Mouse (Mus musculus): ENCODE results near the gene Cdk16. TPM values are rescaled to one million over a fixed set of nuclear protein-coding genes. Genes with fewer than 3 reads are reported as not detected.

Cdk16 gene
- 217 and 218 TPM in 2 replicates for total RNA-seq (2014; rRNA removed)
- polyA plus RNA-seq (2015; fragmentation: Nextera tagmentation; extraction: Ambion mirVana) = 171 and 173 TPM in 2 replicates

- peak within 1 kb of the TSS; percentile 94 for H3K27ac ChIP-seq (ENCODE audit: low read depth, low read length)
- peak within 1 kb of the TSS; percentile 58 for H3K4me2 ChIP-seq (ENCODE audit: low read depth, low read length, poor library complexity, severe bottlenecking)
- H3K27me3 ChIP-seq (ENCODE audit: insufficient read depth, low read length) = no peaks in the 10 kb centered on the region
- peaks cover 2% of the 10 kb centered on the region; the same call in 1 of the 2 replicates for H3K36me3 ChIP-seq (ENCODE audit: insufficient read depth, low read length)
- ATAC-seq (ENCODE audit: low FRiP score) = peak; percentile 92
- 0 out of 2 replicates have a peak, but pooled peaks cover 3% of the 10 kb centered on the region for H3K4me1 ChIP-seq (ENCODE audit: insufficient read depth, low read length)
- peak; percentile 94 for DNase-seq (ENCODE audit: low spot score)
- 21% methylated on average over 16 of the region's 16 CpGs for WGBS
- peak within 1 kb of the TSS; percentile 78 for H3K9ac ChIP-seq (replicated peaks; ENCODE audit: low read length, poor library complexity, severe bottlenecking)
- H3K9me3 ChIP-seq (ENCODE audit: low read length) = no peaks in the 10 kb centered on the region
- peak within 1 kb of the TSS; percentile 61 for H3K4me3 ChIP-seq (ENCODE audit: low read depth, low read length)
- no peak for TF ChIP-seq CTCF (IDR thresholded peaks at IDR 0.05)
These were observed at the start of gene Cdk16 for GRCm38 (mm10) chrX:20687519-20688067. Gene Cdk16, plus strand, starts transcription at chrX:20687954.

- WGBS = 92% methylated on average over 2 of the region's 2 CpGs
- H3K27ac ChIP-seq (ENCODE audit: low read depth, low read length) = no peak overlapping the region
These were observed 49.6 kb upstream of the Cdk16 start for GRCm38 (mm10) chrX:20638141-20638540.

DNA sequence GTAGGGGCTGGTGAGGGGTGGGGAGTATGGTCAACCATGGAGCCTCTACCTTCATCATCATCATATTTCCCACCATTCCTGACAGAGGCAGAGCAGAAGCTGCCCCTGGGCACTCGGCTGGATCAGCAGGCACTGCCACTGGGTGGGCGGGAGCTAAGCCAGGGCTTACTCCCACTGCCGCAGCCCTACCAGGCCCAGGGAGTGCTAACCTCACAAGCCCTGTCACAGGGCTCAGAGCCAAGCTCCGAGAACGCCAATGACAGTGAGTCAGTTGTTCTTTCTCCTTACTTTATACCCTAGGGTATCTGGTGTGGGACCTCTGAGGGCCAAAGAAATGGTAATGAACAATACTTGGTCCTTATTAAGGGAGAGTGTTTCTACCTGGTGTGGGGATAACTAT lies 43.0 kb upstream of the Cdk16 start:
- Histone ChIP-seq H3K36me3 (ENCODE audit: insufficient read depth, low read length) (peaks cover 16% of the 10 kb centered on the region), H3K9ac (replicated peaks; ENCODE audit: low read length, poor library complexity, severe bottlenecking) (no peak overlapping the region), H3K27me3 (ENCODE audit: insufficient read depth, low read length) (no peaks in the 10 kb centered on the region), H3K4me2 (ENCODE audit: low read depth, low read length, poor library complexity, severe bottlenecking) (no peak overlapping the region), H3K27ac (ENCODE audit: low read depth, low read length) (no peak overlapping the region), H3K4me3 (ENCODE audit: low read depth, low read length) (no peak overlapping the region), H3K9me3 (ENCODE audit: low read length) (no peaks in the 10 kb centered on the region), H3K4me1 (ENCODE audit: insufficient read depth, low read length) (no peaks in the 10 kb centered on the region)
- no peak for ATAC-seq (ENCODE audit: low FRiP score)
- TF ChIP-seq CTCF (IDR thresholded peaks at IDR 0.05) = no peak
- 73% methylated on average over 5 of the region's 5 CpGs for WGBS
- DNase-seq (ENCODE audit: low spot score) = no peak

More at GRCm38 (mm10) chrX:20638141-20638540, 49.6 kb upstream of the Cdk16 start:
- Histone ChIP-seq H3K4me1 (ENCODE audit: insufficient read depth, low read length) (no peaks in the 10 kb centered on the region), H3K36me3 (ENCODE audit: insufficient read depth, low read length) (peaks cover 34% of the 10 kb centered on the region), H3K4me2 (ENCODE audit: low read depth, low read length, poor library complexity, severe bottlenecking) (no peak overlapping the region), H3K4me3 (ENCODE audit: low read depth, low read length) (no peak overlapping the region), H3K9me3 (ENCODE audit: low read length) (no peaks in the 10 kb centered on the region), H3K27me3 (ENCODE audit: insufficient read depth, low read length) (no peaks in the 10 kb centered on the region), H3K9ac (replicated peaks; ENCODE audit: low read length, poor library complexity, severe bottlenecking) (no peak overlapping the region)
- no peak for TF ChIP-seq CTCF (IDR thresholded peaks at IDR 0.05)
- ATAC-seq (ENCODE audit: low FRiP score) (no peak), DNase-seq (ENCODE audit: low spot score) (no peak)

DNA sequence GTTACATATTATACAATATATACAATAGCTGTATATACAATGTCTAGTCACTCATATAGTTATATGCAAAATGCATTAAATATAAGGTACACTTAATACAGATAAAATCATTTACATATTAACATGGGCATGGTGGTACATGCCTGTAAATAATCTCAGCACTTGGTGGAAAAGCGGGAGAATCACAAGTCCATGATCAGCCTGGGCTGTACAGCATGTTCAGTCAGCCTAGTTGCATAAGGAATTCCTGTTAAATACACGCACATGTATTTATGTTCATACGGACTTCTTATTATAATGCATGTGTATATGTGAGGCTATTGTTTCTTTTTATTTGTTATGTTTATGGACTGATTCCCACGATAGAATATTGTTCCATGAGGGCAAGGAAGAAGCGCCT lies 30.2 kb upstream of the Cdk16 start:
- DNase-seq (ENCODE audit: low spot score) (no peak), ATAC-seq (ENCODE audit: low FRiP score) (no peak)
- WGBS = 33% methylated on average over 5 of the region's 5 CpGs
- H3K9me3 ChIP-seq (ENCODE audit: low read length) = no peaks in the 10 kb centered on the region
- no peaks in the 10 kb centered on the region for H3K4me1 ChIP-seq (ENCODE audit: insufficient read depth, low read length)
- H3K9ac ChIP-seq (replicated peaks; ENCODE audit: low read length, poor library complexity, severe bottlenecking) = no peak overlapping the region
- peak overlapping the region; percentile 75; the same call in 1 of the 2 replicates for H3K4me2 ChIP-seq (ENCODE audit: low read depth, low read length, poor library complexity, severe bottlenecking)
- no peak overlapping the region for H3K27ac ChIP-seq (ENCODE audit: low read depth, low read length)
- H3K4me3 ChIP-seq (ENCODE audit: low read depth, low read length) = peak overlapping the region; percentile 39; the same call in 1 of the 2 replicates
- H3K36me3 ChIP-seq (ENCODE audit: insufficient read depth, low read length) = no peaks in the 10 kb centered on the region
- H3K27me3 ChIP-seq (ENCODE audit: insufficient read depth, low read length) = no peaks in the 10 kb centered on the region
- TF ChIP-seq CTCF (IDR thresholded peaks at IDR 0.05) = no peak

GRCm38 (mm10) chrX:20658026-20658652 lies 29.6 kb upstream of the Cdk16 start, which contains the start of gene Uba1:
Gene Uba1, plus strand, starts transcription at chrX:20658326.
- no peak for TF ChIP-seq CTCF (IDR thresholded peaks at IDR 0.05)
- 22% methylated on average over 27 of the region's 27 CpGs for WGBS
- Histone ChIP-seq H3K36me3 (ENCODE audit: insufficient read depth, low read length) (no peaks in the 10 kb centered on the region), H3K27ac (ENCODE audit: low read depth, low read length) (no peak within 1 kb of the TSS), H3K4me1 (ENCODE audit: insufficient read depth, low read length) (no peaks in the 10 kb centered on the region), H3K4me2 (ENCODE audit: low read depth, low read length, poor library complexity, severe bottlenecking) (peak within 1 kb of the TSS; percentile 75), H3K9me3 (ENCODE audit: low read length) (no peaks in the 10 kb centered on the region), H3K4me3 (ENCODE audit: low read depth, low read length) (peak within 1 kb of the TSS; percentile 39), H3K27me3 (ENCODE audit: insufficient read depth, low read length) (no peaks in the 10 kb centered on the region), H3K9ac (replicated peaks; ENCODE audit: low read length, poor library complexity, severe bottlenecking) (no peak within 1 kb of the TSS; the same call in 1 of the 2 replicates)
- ATAC-seq (ENCODE audit: low FRiP score) = peak; percentile 76
- DNase-seq (ENCODE audit: low spot score) = peak; percentile 92

GRCm38 (mm10) chrX:20658891-20659406 lies 28.8 kb upstream of the Cdk16 start:
- Histone ChIP-seq H3K9ac (replicated peaks; ENCODE audit: low read length, poor library complexity, severe bottlenecking) (no peak overlapping the region), H3K9me3 (ENCODE audit: low read length) (no peaks in the 10 kb centered on the region), H3K4me2 (ENCODE audit: low read depth, low read length, poor library complexity, severe bottlenecking) (peak overlapping the region; percentile 75), H3K36me3 (ENCODE audit: insufficient read depth, low read length) (no peaks in the 10 kb centered on the region), H3K4me1 (ENCODE audit: insufficient read depth, low read length) (no peaks in the 10 kb centered on the region), H3K27ac (ENCODE audit: low read depth, low read length) (no peak overlapping the region), H3K27me3 (ENCODE audit: insufficient read depth, low read length) (no peaks in the 10 kb centered on the region), H3K4me3 (ENCODE audit: low read depth, low read length) (peak overlapping the region; percentile 39)
- TF ChIP-seq CTCF (IDR thresholded peaks at IDR 0.05) = no peak
- ATAC-seq (ENCODE audit: low FRiP score) = no peak
- 18% methylated on average over 24 of the region's 24 CpGs for WGBS
- no peak for DNase-seq (ENCODE audit: low spot score)
